Mouse (Mus musculus) midbrain, embryonic 10.5 days (tissue): Measurements from ENCODE around the gene Olfr1411. TPM values are rescaled to one million over a fixed set of nuclear protein-coding genes. Genes with fewer than 3 reads are reported as not detected.

Experiments
- DNase-seq: peaks from one replicate; pipeline ENCODE4 v3.0.0-alpha.2; 2017; ENCODE audit warnings: low spot score
- H3K27ac ChIP-seq: fragments of 300-500 bp; sonication (generic); replicated peaks from 2 replicates; pipeline ENCODE4 v1.5.1; 2016; ENCODE audit warnings: mild to moderate bottlenecking
- H3K27me3 ChIP-seq: fragments of 300-500 bp; sonication (generic); 2 replicates; pipeline ENCODE4 v1.6.1; 2016; ENCODE audit warnings: low read depth, mild to moderate bottlenecking; ENCODE audit not compliant: poor library complexity, severe bottlenecking
- H3K36me3 ChIP-seq: fragments of 300-500 bp; sonication (generic); 2 replicates; pipeline ENCODE4 v1.6.1; 2016; ENCODE audit warnings: mild to moderate bottlenecking, moderate library complexity
- H3K4me1 ChIP-seq: fragments of 300-500 bp; sonication (generic); 2 replicates; pipeline ENCODE4 v1.6.1; 2016
- H3K4me3 ChIP-seq: fragments of 300-500 bp; sonication (generic); 2 replicates; pipeline ENCODE4 v1.5.1; 2016; ENCODE audit warnings: mild to moderate bottlenecking, moderate library complexity
- H3K9me3 ChIP-seq: fragments of 300-500 bp; sonication (generic); replicated peaks from 2 replicates; pipeline ENCODE4 v1.6.1; 2016; ENCODE audit warnings: mild to moderate bottlenecking
- WGBS: fragments of 180-500 bp; shearing (Covaris S2); methylation state at CpG from one replicate; pipeline ENCODE4 v1.1.7; 2016; 5-methylcytosine and 5-hydroxymethylcytosine counted together
- polyA plus RNA-seq: library from polyadenylated mRNA; unstranded; fragments of >200 nt; fragmentation: Nextera tagmentation; extraction: Ambion mirVana; gene quantifications from 2 replicates; pipeline ENCODE4 v1.2.1, GENCODE M21; 2016

Gene Olfr1411
- not detected in 2 replicates for polyA plus RNA-seq

DNA sequence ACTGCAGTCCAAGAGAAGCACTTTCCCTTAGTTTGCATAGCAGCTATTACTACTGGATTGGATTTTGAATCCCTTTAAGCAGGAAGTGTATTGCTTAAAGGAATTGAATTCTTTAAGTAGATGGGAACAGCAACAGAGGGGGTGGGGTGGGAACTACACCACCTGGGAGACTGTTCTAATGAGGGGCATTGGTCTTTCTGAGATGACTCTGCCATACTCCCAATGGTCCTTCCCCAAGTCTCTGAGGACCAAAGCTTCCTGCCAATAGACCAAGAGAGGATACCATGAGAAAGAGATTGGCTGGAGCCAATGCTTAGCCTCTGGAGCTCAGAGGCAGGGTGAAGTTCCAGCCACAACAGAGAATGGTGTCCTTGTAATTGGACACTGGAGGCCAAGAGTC, at the start of gene Olfr1411:
TSS of gene Olfr1411 (plus strand) at position 301 of the 400 bp plus-strand sequence.
- no peak for DNase-seq
- H3K27me3 ChIP-seq, result no peaks in the 10 kb centered on the region
- no peaks in the 10 kb centered on the region for H3K36me3 ChIP-seq
- H3K4me1 ChIP-seq, result no peaks in the 10 kb centered on the region
- no peaks in the 10 kb centered on the region for H3K9me3 ChIP-seq
- no peak within 1 kb of the TSS for H3K27ac ChIP-seq
- no peak within 1 kb of the TSS for H3K4me3 ChIP-seq

DNA sequence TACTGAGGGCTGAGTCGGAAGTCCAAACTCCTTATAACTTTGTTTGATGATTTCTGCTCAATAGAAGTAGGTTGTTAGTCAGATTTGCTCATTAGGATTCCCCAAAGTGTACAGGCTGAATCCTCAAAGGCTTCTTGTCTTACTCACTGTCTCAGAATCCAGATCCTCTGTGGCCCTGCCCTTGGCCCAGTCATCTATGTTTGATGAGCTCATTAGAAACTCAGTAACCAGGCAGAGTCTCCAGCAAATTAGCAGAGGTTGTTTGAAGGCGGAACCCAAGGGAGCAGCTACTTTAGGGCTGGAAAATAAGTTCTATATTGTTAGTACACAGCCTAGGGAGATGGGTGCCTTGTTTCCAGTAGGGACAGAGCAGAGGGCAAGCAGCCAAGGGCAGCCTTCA, 48.3 kb upstream of the Olfr1411 start:
- Histone ChIP-seq H3K4me1 (no peaks in the 10 kb centered on the region), H3K36me3 (no peaks in the 10 kb centered on the region), H3K27me3 (no peaks in the 10 kb centered on the region), H3K27ac (no peak overlapping the region), H3K4me3 (no peak overlapping the region), H3K9me3 (no peaks in the 10 kb centered on the region)
- 87% methylated on average over 2 of the region's 2 CpGs for WGBS
- no peak for DNase-seq

DNA sequence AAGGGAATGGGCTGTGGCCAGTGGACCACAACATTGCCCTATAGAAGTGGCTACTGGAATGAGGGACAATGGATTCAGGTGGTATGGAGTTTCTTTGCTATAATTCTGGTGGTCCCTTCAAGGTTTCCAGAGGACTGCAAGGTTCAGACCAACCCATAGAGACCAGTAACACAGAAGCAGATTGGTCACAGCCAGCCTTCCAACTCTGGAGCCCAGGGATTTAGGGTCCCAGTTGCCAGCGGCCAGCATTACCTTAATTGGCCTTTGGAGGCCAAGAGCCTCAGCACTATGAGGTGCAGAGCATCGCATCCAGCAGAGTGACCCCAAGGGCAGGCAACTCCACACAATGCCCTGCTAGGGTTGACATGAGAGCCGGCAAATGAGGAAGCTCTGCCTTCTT, 23.2 kb upstream of the Olfr1411 start, which contains the start of gene Olfr1413:
TSS of gene Olfr1413 (plus strand) at position 301 of the 400 bp plus-strand sequence.
- WGBS, result 89% methylated on average over 3 of the region's 3 CpGs
- Histone ChIP-seq H3K27ac (no peak within 1 kb of the TSS), H3K4me1 (no peaks in the 10 kb centered on the region), H3K4me3 (no peak within 1 kb of the TSS), H3K36me3 (no peaks in the 10 kb centered on the region), H3K27me3 (no peaks in the 10 kb centered on the region), H3K9me3 (no peaks in the 10 kb centered on the region)
- DNase-seq, result no peak

- Histone ChIP-seq H3K9me3 (no peaks in the 10 kb centered on the region), H3K36me3 (no peaks in the 10 kb centered on the region), H3K4me1 (no peaks in the 10 kb centered on the region), H3K27me3 (no peaks in the 10 kb centered on the region), H3K27ac (no peak within 1 kb of the TSS), H3K4me3 (no peak within 1 kb of the TSS)
- no peak for DNase-seq
- 92% methylated on average over 2 of the region's 2 CpGs for WGBS
Measured at GRCm38 (mm10) chr1:92585479-92585878, 8.7 kb upstream of the Olfr1411 start, which contains the start of gene Olfr1412. Gene Olfr1412, plus strand, starts transcription at chr1:92585779.

DNA sequence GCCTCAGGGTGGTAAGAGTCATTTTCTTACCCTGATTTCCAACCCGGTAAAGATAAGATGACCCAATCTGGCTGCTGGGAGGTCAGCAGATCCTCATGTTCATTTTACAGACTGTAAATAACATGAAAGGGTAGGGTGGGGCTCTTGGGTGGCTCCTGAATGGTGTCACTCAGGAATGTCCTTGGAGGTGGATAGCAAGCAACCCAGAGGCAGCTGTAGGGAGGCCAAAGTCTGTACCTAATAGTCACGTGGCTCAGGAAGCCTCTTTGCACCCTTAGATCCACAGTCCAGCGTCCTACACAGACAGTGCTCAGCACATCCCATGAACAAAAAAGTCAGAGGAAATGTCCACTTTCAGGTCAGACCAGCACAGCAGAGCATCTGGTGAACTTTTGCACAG, 1.8 kb downstream of the Olfr1411 start:
- H3K27ac ChIP-seq, result no peak overlapping the region
- no peak overlapping the region for H3K4me3 ChIP-seq
- DNase-seq, result no peak
- no peaks in the 10 kb centered on the region for H3K4me1 ChIP-seq
- no peaks in the 10 kb centered on the region for H3K36me3 ChIP-seq
- H3K9me3 ChIP-seq, result no peaks in the 10 kb centered on the region
- H3K27me3 ChIP-seq, result no peaks in the 10 kb centered on the region
- 94% methylated on average over 3 of the region's 3 CpGs for WGBS

DNA sequence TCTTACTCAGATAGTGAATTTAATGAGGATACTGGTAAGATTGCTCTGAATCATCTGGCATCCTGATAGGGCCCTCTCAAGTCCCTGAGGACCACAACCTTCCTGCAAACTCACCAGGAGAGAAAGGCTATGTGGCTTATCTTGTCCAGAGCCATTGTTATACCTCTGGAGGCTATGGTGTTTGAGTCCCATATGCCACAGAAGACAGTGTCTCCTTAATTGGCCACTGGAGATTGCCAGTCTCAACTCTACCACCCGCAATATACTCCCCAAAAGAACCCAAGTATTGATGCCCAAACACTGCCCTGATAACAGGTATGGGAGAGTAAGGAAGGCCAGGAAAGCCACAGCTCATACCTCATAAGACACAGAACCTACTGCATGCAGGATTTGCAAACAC, 11.3 kb downstream of the Olfr1411 start, which contains the start of gene Olfr1410:
TSS of gene Olfr1410 (plus strand) at position 301 of the 400 bp plus-strand sequence.
- WGBS, result 96% methylated on average over 1 of the region's 1 CpGs
- no peaks in the 10 kb centered on the region for H3K27me3 ChIP-seq
- H3K27ac ChIP-seq, result no peak within 1 kb of the TSS
- H3K36me3 ChIP-seq, result no peaks in the 10 kb centered on the region
- peaks cover 3% of the 10 kb centered on the region; the same call in 1 of the 2 replicates for H3K9me3 ChIP-seq
- no peaks in the 10 kb centered on the region for H3K4me1 ChIP-seq
- DNase-seq, result no peak
- H3K4me3 ChIP-seq, result no peak within 1 kb of the TSS

GRCm38 (mm10) chr1:92607711-92608110, 13.5 kb downstream of the Olfr1411 start:
- no peaks in the 10 kb centered on the region for H3K4me1 ChIP-seq
- no peaks in the 10 kb centered on the region for H3K36me3 ChIP-seq
- H3K27me3 ChIP-seq, result 0 out of 2 replicates have a peak, but pooled peaks cover 6% of the 10 kb centered on the region
- DNase-seq, result no peak
- peaks cover 3% of the 10 kb centered on the region; the same call in 1 of the 2 replicates for H3K9me3 ChIP-seq
- no peak overlapping the region for H3K27ac ChIP-seq
- no peak overlapping the region for H3K4me3 ChIP-seq
- WGBS, result 78% methylated on average over 4 of the region's 4 CpGs

DNA sequence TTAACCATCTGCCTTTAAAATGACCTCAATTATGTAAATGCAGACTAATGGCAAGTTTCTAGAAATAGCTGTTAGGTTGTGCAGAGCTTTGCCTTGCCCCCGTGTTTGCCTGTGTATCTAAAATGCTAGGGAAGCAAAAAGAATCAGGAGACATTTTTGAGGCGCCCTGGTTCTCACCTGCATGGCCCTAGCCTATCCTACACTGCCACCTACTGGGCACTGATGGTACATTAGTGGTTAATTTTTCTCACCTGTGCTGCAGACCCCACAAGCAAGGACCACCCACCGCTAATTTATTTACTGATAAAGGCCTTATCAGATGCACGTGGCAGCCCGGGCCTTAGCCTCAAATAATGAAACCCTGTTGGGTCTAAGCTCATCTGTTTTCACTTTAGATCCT, 16.8 kb downstream of the Olfr1411 start:
- peak; percentile 45 for DNase-seq
- Histone ChIP-seq H3K36me3 (no peaks in the 10 kb centered on the region), H3K4me3 (no peak overlapping the region), H3K9me3 (peaks cover 3% of the 10 kb centered on the region; the same call in 1 of the 2 replicates), H3K27me3 (0 out of 2 replicates have a peak, but pooled peaks cover 6% of the 10 kb centered on the region), H3K4me1 (no peaks in the 10 kb centered on the region), H3K27ac (no peak overlapping the region)
- 5% methylated on average over 5 of the region's 5 CpGs for WGBS

DNA sequence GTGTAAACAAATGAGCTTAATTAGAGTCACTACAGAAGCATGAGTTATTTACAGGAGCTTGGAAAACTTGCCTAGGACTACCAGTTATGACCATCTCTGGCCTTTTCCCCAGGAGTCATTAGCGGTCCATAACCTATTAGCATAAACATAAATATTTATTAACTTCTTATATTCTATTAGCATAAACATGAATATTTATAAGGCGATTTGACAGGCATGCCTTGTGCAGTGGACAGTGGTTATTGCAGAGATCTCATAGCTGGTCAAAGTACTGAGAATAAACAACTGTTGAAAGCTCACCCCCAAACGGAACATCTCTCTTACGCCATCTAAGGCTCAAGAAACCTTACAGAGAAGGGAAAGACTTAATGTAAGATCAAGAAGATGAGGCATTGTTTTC, 19.0 kb downstream of the Olfr1411 start:
- WGBS, result 56% methylated on average over 4 of the region's 4 CpGs
- Histone ChIP-seq H3K9me3 (peaks cover 3% of the 10 kb centered on the region; the same call in 1 of the 2 replicates), H3K27ac (no peak overlapping the region), H3K4me3 (no peak overlapping the region), H3K4me1 (no peaks in the 10 kb centered on the region), H3K36me3 (no peaks in the 10 kb centered on the region), H3K27me3 (0 out of 2 replicates have a peak, but pooled peaks cover 6% of the 10 kb centered on the region)
- DNase-seq, result no peak

DNA sequence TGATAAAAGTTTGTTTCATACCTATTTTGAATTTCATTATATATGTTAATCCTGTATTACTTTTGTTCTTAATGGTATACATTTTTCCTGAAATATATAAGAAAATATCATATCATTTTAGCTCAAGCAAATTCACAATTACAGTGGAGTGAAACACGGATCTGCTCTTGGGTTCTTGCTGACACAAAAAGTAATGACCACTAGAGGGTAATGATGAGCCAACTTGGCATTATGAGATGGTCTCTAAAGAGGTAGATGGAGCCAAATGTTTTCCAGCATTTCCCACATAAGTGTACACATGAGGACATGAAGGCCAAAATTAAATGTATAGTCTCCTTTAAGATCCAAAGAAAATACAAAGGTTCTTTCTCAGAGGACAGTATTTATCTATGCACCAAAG, 20.3 kb downstream of the Olfr1411 start:
- Histone ChIP-seq H3K27me3 (0 out of 2 replicates have a peak, but pooled peaks cover 6% of the 10 kb centered on the region), H3K27ac (no peak overlapping the region), H3K4me1 (no peaks in the 10 kb centered on the region), H3K36me3 (no peaks in the 10 kb centered on the region), H3K9me3 (peaks cover 3% of the 10 kb centered on the region; the same call in 1 of the 2 replicates), H3K4me3 (no peak overlapping the region)
- WGBS, result 15% methylated on average over 1 of the region's 1 CpGs
- no peak for DNase-seq

DNA sequence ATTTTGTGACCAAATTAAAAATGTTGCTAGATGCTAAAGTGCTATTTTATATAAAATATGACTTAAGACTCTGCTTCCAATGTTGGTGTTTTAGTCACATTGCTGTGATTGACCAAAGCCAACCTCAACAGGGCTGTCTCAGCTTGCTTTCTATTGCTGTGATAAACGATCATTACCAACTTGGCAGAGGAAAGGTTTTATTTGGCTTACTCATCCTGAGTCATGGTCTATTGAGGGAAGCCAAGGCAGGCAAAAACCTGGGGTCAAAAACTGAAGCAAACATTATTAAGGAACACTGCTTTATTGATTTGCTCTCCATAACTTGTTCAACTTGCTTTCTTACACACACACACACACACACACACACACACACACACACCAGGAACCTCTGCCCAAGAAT, 21.8 kb downstream of the Olfr1411 start:
- DNase-seq, result no peak
- no peaks in the 10 kb centered on the region for H3K9me3 ChIP-seq
- 0 out of 2 replicates have a peak, but pooled peaks cover 6% of the 10 kb centered on the region for H3K27me3 ChIP-seq
- WGBS, result 81% methylated on average over 1 of the region's 1 CpGs
- no peaks in the 10 kb centered on the region for H3K36me3 ChIP-seq
- no peak overlapping the region for H3K4me3 ChIP-seq
- no peaks in the 10 kb centered on the region for H3K4me1 ChIP-seq
- no peak overlapping the region for H3K27ac ChIP-seq

DNA sequence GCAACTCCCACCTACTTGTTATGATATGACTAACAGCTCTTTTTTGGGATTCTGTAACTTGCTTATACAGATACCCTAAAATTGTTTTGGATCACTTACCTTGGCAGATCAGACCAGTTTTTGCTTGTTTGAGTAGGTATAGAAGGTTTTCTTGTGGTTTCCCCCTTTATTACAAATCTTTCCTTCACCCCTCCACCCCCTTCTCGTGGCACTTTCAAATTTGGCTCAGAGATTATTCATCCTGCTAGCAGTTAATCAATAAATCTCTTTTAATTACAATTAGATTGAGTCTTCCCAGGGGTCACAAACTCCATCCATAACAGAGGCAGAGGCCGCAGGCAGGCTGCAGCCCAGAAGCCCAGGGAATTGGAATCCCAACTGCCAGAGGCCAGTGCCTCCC, 23.3 kb downstream of the Olfr1411 start, which contains the start of gene Olfr12:
TSS of gene Olfr12 (plus strand) at position 301 of the 400 bp plus-strand sequence.
- WGBS, result 71% methylated on average over 2 of the region's 2 CpGs
- no peak within 1 kb of the TSS for H3K4me3 ChIP-seq

DNA sequence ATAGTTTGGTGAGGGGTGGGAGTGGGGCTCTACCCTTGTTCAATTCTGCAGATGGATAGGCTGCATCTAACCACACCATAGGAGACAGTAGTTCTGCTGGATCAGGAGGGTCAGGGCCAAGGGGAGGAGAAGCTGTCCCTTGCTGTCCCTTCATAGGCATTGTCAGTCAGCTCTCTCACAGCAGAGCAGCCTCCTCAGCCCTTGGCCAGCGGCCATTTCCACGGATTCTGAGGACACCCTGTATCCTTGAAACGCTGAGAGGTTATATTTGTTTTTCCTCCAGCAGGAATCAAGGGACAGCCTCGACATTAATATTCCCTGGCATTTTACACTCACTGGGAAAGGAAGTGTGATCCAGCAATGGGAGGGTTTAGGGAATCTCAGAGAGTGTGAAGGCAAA, 24.1 kb downstream of the Olfr1411 start:
- Histone ChIP-seq H3K4me3 (no peak overlapping the region), H3K9me3 (no peaks in the 10 kb centered on the region), H3K36me3 (no peaks in the 10 kb centered on the region), H3K4me1 (no peaks in the 10 kb centered on the region), H3K27me3 (no peaks in the 10 kb centered on the region), H3K27ac (no peak overlapping the region)
- no peak for DNase-seq
- WGBS, result 71% methylated on average over 4 of the region's 4 CpGs

More for the DNA sequence above, 23.3 kb downstream of the Olfr1411 start, which contains the start of gene Olfr12:
- Histone ChIP-seq H3K9me3 (no peaks in the 10 kb centered on the region), H3K27me3 (no peaks in the 10 kb centered on the region), H3K27ac (no peak within 1 kb of the TSS), H3K4me1 (no peaks in the 10 kb centered on the region), H3K36me3 (no peaks in the 10 kb centered on the region)
- peak; percentile 8 for DNase-seq
